ENCODE assay signal across 8 mouse cellular contexts in genomic region chr13:62855396-62856304, GRCm38 (mm10). TPM values are rescaled to one million over a fixed set of nuclear protein-coding genes. Genes with fewer than 3 reads are reported as not detected.
DNase-seq lines count a peak whose midpoint lies in the region; ATAC-seq and TF ChIP-seq lines count a peak whose summit lies in the region.

No protein-coding gene starts in this region.

- no peak for DNase-seq in testis, postnatal 14 days (ENCODE audit: low spot score)
- DNase-seq in cerebellum, adult 11-12 months = no peak
- DNase-seq in layer of hippocampus, adult 18-20 months (ENCODE audit: low spot score in 2 of 2) = no peak
- no peak for DNase-seq in left cerebral cortex, postnatal 10 days (ENCODE audit: extremely low spot score in 1 of 2, low spot score in 2 of 2)

- ATAC-seq in forebrain, embryonic 16.5 days = peak; percentile 19
- ATAC-seq in liver, embryonic 15.5 days (ENCODE audit: insufficient read depth) = no peak
- ATAC-seq in stomach, embryonic 16.5 days (ENCODE audit: insufficient read depth, low FRiP score) = no peak

- peak overlapping the region; percentile 52 for H3K4me2 ChIP-seq in forebrain, embryonic 16.5 days (ENCODE audit: low read length)
- H3K4me2 ChIP-seq in liver, embryonic 15.5 days = peak overlapping the region; percentile 59
- peak overlapping the region; percentile 72 for H3K4me2 ChIP-seq in stomach, embryonic 16.5 days (ENCODE audit: low read depth, low read length)

- TF ChIP-seq POLR2A in testis, adult 2 months (IDR thresholded peaks at IDR 0.05; ENCODE audit: control insufficient read depth, low read depth, low read length) = no peak

- no peak for TF ChIP-seq CTCF in testis, adult 2 months (IDR thresholded peaks at IDR 0.05; ENCODE audit: control insufficient read depth, insufficient read depth, insufficient replicate concordance, low read depth, low read length)

- no peak overlapping the region for H3K27ac ChIP-seq in testis, adult 2 months (ENCODE audit: control insufficient read depth, insufficient read depth, low read depth, low read length)
- H3K27ac ChIP-seq in forebrain, embryonic 16.5 days (ENCODE audit: low read length) = no peak overlapping the region
- no peak overlapping the region for H3K27ac ChIP-seq in liver, embryonic 15.5 days (replicated peaks)
- no peak overlapping the region for H3K27ac ChIP-seq in stomach, embryonic 16.5 days (ENCODE audit: low read length)

- no peaks in the 10 kb centered on the region for H3K27me3 ChIP-seq in testis, adult 2 months (ENCODE audit: control insufficient read depth, insufficient read depth, low read length)
- no peaks in the 10 kb centered on the region for H3K27me3 ChIP-seq in forebrain, embryonic 16.5 days (replicated peaks; ENCODE audit: control insufficient read depth, insufficient read depth, low read length)
- peaks cover 7% of the 10 kb centered on the region; the same call in 1 of the 2 replicates for H3K27me3 ChIP-seq in liver, embryonic 15.5 days
- no peaks in the 10 kb centered on the region for H3K27me3 ChIP-seq in stomach, embryonic 16.5 days (ENCODE audit: control insufficient read depth, insufficient read depth, low read length)

- H3K36me3 ChIP-seq in testis, adult 2 months (ENCODE audit: control insufficient read depth, insufficient read depth, low read length) = no peaks in the 10 kb centered on the region
- H3K36me3 ChIP-seq in forebrain, embryonic 16.5 days (ENCODE audit: control insufficient read depth, insufficient read depth) = no peaks in the 10 kb centered on the region
- no peaks in the 10 kb centered on the region for H3K36me3 ChIP-seq in liver, embryonic 15.5 days (replicated peaks)
- no peaks in the 10 kb centered on the region for H3K36me3 ChIP-seq in stomach, embryonic 16.5 days (ENCODE audit: control insufficient read depth, insufficient read depth, low read length)

- intact Hi-C loops in left cerebral cortex, postnatal 10 days (cut with DNase I) = loop anchor here (2.0 kb wide), 1 partner anchor 95 kb away; the partner anchor contains the start of gene Platr25

- peaks cover 20% of the 10 kb centered on the region for H3K4me1 ChIP-seq in testis, adult 2 months (ENCODE audit: control insufficient read depth, insufficient read depth, low read length)
- H3K4me1 ChIP-seq in forebrain, embryonic 16.5 days (replicated peaks; ENCODE audit: control insufficient read depth, insufficient read depth, low read length) = peaks cover 8% of the 10 kb centered on the region; the same call in 1 of the 2 replicates
- peaks cover 5% of the 10 kb centered on the region for H3K4me1 ChIP-seq in liver, embryonic 15.5 days (replicated peaks)
- no peaks in the 10 kb centered on the region for H3K4me1 ChIP-seq in stomach, embryonic 16.5 days (ENCODE audit: control insufficient read depth, insufficient read depth, low read length)

- H3K9ac ChIP-seq in forebrain, embryonic 16.5 days (replicated peaks; ENCODE audit: low read depth, low read length) = no peak overlapping the region
- no peak overlapping the region for H3K9ac ChIP-seq in liver, embryonic 15.5 days
- H3K9ac ChIP-seq in stomach, embryonic 16.5 days (ENCODE audit: low read length) = peak overlapping the region; percentile 50; the same call in 1 of the 2 replicates

- peak overlapping the region; percentile 44 for H3K4me3 ChIP-seq in testis, adult 2 months (ENCODE audit: control insufficient read depth, low read depth, low read length)
- H3K4me3 ChIP-seq in forebrain, embryonic 16.5 days (replicated peaks; ENCODE audit: low read length) = peak overlapping the region; percentile 33
- H3K4me3 ChIP-seq in liver, embryonic 15.5 days (replicated peaks) = peak overlapping the region; percentile 12; the same call in 1 of the 2 replicates
- H3K4me3 ChIP-seq in stomach, embryonic 16.5 days (replicated peaks; ENCODE audit: low read length) = peak overlapping the region; percentile 42

- H3K9me3 ChIP-seq in forebrain, embryonic 16.5 days (ENCODE audit: control insufficient read depth, low read length) = no peaks in the 10 kb centered on the region
- H3K9me3 ChIP-seq in liver, embryonic 15.5 days (replicated peaks) = no peaks in the 10 kb centered on the region
- H3K9me3 ChIP-seq in stomach, embryonic 16.5 days (replicated peaks; ENCODE audit: control insufficient read depth, low read length) = no peaks in the 10 kb centered on the region

- 31% methylated on average over 25 of the region's 25 CpGs for WGBS in forebrain, embryonic 16.5 days
- WGBS in liver, embryonic 15.5 days (ENCODE audit: insufficient replicate concordance) = 19% methylated on average over 25 of the region's 25 CpGs
- 26% methylated on average over 25 of the region's 25 CpGs for WGBS in stomach, embryonic 16.5 days

RNA-seq across cellular contexts. Expression of gene Fbp2, which starts 2.6 kb away (rescaled TPM):
- 0.29 and 0.41 TPM in 2 replicates for polyA plus RNA-seq in testis, adult 2 months (2012; rRNA removed)
- polyA plus RNA-seq in forebrain, embryonic 16.5 days (2015; fragmentation: Nextera tagmentation; extraction: Ambion mirVana) = 0.36 and 0.41 TPM in 2 replicates
- polyA plus RNA-seq in liver, embryonic 15.5 days (2015; fragmentation: Nextera tagmentation; extraction: Ambion mirVana) = 0.44 and 1.0 TPM in 2 replicates
- 112 and 124 TPM in 2 replicates for polyA plus RNA-seq in stomach, embryonic 16.5 days (2015; fragmentation: Nextera tagmentation; extraction: Ambion mirVana)
- not detected for total RNA-seq in layer of hippocampus, adult 18-20 months (2021)
- under 1 TPM; 0.34 to 0.69 TPM for total RNA-seq in left cerebral cortex, postnatal 10 days (2021)

RNA-seq across cellular contexts. Expression of gene Fbp1, which starts 32.4 kb away (rescaled TPM):
- polyA plus RNA-seq in testis, adult 2 months (2012; rRNA removed) = 621 and 670 TPM in 2 replicates
- polyA plus RNA-seq in forebrain, embryonic 16.5 days (2015; fragmentation: Nextera tagmentation; extraction: Ambion mirVana) = 0.21 TPM in 1 of 2 replicates, not detected in the other
- polyA plus RNA-seq in liver, embryonic 15.5 days (2015; fragmentation: Nextera tagmentation; extraction: Ambion mirVana) = 43.1 and 93.2 TPM in 2 replicates
- 4.1 and 4.2 TPM in 2 replicates for polyA plus RNA-seq in stomach, embryonic 16.5 days (2015; fragmentation: Nextera tagmentation; extraction: Ambion mirVana)
- total RNA-seq in layer of hippocampus, adult 18-20 months (2021) = under 1 TPM in 1 of 2 experiments, not detected in 1; 0.57 TPM
- total RNA-seq in left cerebral cortex, postnatal 10 days (2021) = under 1 TPM in 1 of 2 experiments, not detected in 1; 0.39 TPM

Comparison
In these comparisons a context has a peak if more than half of its experiments do, and no peak if none do; other contexts are left out.
1. RNA of gene Fbp2, which starts 2.6 kb away (polyA plus RNA-seq): 112 to 124 TPM in stomach, embryonic 16.5 days; 0.44 to 1.0 TPM in liver, embryonic 15.5 days, 0.29 to 0.41 TPM in testis, adult 2 months and 0.36 to 0.41 TPM in forebrain, embryonic 16.5 days; every median in the first group is over 10 times any median in the second.
2. Peak in every context shown above with its lines, with median percentiles within 50 percentile points of each other: H3K4me3 ChIP-seq and H3K4me2 ChIP-seq.